Mouse (Mus musculus): ENCODE measurements at regions not wholly inside any gene's neighbourhood (a gene's known extent, or its start where the extent isn't known, plus 50 kb on each side); places are given as distances from the start of the nearest gene placed in this dataset.

DNA sequence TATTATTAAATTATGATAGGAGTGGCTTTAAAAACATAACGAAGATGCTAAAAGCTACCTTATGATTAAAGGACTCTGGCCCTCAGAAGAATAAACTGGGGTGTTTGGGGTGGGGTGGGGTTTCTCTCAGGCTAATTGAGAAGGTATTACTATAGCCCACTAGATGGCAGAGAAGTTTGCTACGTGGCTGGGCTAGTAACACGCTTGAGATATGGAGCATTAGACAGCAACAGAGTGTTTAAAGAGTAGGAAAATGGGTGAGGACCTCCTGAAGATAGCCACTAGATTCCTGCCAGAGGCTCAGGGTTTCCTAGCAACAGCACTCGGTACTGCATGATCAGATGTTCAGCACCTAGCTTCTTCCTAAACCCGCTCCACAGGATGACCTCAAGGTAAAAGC lies 76.7 kb upstream of the Gpc5 start:
- H3K4me1 ChIP-seq (ENCODE audit: control insufficient read depth in 2 of 2, insufficient read depth in 2 of 2, low read length in 2 of 2): no peaks in the 10 kb centered on the region
- ATAC-seq (ENCODE audit: insufficient number of reproducible peaks, insufficient read depth, low FRiP score, low read depth): no peak

GRCm38 (mm10) chr14:115017410-115018153 lies 74.4 kb upstream of the Gpc5 start:
- Histone ChIP-seq H3K36me3 (ENCODE audit: control insufficient read depth, insufficient read depth, low read length) (no peaks in the 10 kb centered on the region), H3K4me3 (ENCODE audit: control insufficient read depth in 1 of 2, insufficient read depth in 1 of 2, low read depth in 1 of 2, low read length in 2 of 2) (peak overlapping the region; percentile 38 to 44), H3K9me3 (ENCODE audit: control insufficient read depth, low read length) (no peaks in the 10 kb centered on the region), H3K9ac (ENCODE audit: low read length) (peak overlapping the region; percentile 12; the same call in 1 of the 2 replicates), H3K4me1 (ENCODE audit: control insufficient read depth in 2 of 2, insufficient read depth in 2 of 2, low read length in 2 of 2) (no peaks in the 10 kb centered on the region), H3K4me2 (ENCODE audit: low read length) (peak overlapping the region; percentile 61), H3K27me3 (ENCODE audit: control insufficient read depth, insufficient read depth, low read length) (no peaks in the 10 kb centered on the region), H3K27ac (replicated peaks in 1 of 2; ENCODE audit: control insufficient read depth in 1 of 2, insufficient read depth in 1 of 2, low read depth in 2 of 2, low read length in 2 of 2) (no peak overlapping the region)
- no peak for ATAC-seq (ENCODE audit: insufficient number of reproducible peaks, insufficient read depth, low FRiP score, low read depth)
- WGBS: 20% methylated on average over 22 of the region's 22 CpGs

More for the DNA sequence above, 76.7 kb upstream of the Gpc5 start:
- 39% methylated on average over 5 of the region's 5 CpGs for WGBS
- H3K27ac ChIP-seq (replicated peaks in 1 of 2; ENCODE audit: control insufficient read depth in 1 of 2, insufficient read depth in 1 of 2, low read depth in 2 of 2, low read length in 2 of 2): no peak overlapping the region
- no peak overlapping the region for H3K4me3 ChIP-seq (ENCODE audit: control insufficient read depth in 1 of 2, insufficient read depth in 1 of 2, low read depth in 1 of 2, low read length in 2 of 2)
- no peak overlapping the region for H3K4me2 ChIP-seq (ENCODE audit: low read length)
- H3K9me3 ChIP-seq (ENCODE audit: control insufficient read depth, low read length): no peaks in the 10 kb centered on the region
- H3K36me3 ChIP-seq (ENCODE audit: control insufficient read depth, insufficient read depth, low read length): no peaks in the 10 kb centered on the region
- no peaks in the 10 kb centered on the region for H3K27me3 ChIP-seq (ENCODE audit: control insufficient read depth, insufficient read depth, low read length)
- H3K9ac ChIP-seq (ENCODE audit: low read length): no peak overlapping the region

DNA sequence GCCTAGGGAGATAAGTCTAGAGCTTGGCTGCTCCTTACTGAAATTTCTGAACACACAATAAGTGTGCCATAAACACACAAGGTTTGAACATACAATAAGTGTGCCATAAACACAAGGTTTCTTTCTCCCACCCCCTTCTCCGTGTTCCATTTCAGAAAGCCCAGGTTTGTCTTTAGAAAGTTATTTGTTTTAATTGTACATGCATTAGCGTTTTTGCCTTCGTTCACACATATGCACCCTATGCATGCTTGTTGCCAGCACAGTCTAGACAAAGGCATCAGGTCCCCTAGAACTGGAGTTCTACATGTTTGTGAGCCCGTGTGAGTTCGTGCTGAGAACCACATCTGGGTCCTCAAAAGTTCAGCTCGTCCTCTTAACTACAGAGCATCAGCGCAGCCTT lies 64.0 kb upstream of the Gpc5 start:
- Histone ChIP-seq H3K9me3 (ENCODE audit: control insufficient read depth, low read length) (no peaks in the 10 kb centered on the region), H3K4me2 (ENCODE audit: low read length) (no peak overlapping the region), H3K9ac (ENCODE audit: low read length) (no peak overlapping the region), H3K4me3 (ENCODE audit: control insufficient read depth in 1 of 2, insufficient read depth in 1 of 2, low read depth in 1 of 2, low read length in 2 of 2) (no peak overlapping the region), H3K27me3 (ENCODE audit: control insufficient read depth, insufficient read depth, low read length) (no peaks in the 10 kb centered on the region), H3K4me1 (ENCODE audit: control insufficient read depth in 2 of 2, insufficient read depth in 2 of 2, low read length in 2 of 2) (no peaks in the 10 kb centered on the region), H3K27ac (replicated peaks in 1 of 2; ENCODE audit: control insufficient read depth in 1 of 2, insufficient read depth in 1 of 2, low read depth in 2 of 2, low read length in 2 of 2) (no peak overlapping the region), H3K36me3 (ENCODE audit: control insufficient read depth, insufficient read depth, low read length) (no peaks in the 10 kb centered on the region)
- WGBS: 79% methylated on average over 7 of the region's 7 CpGs
- no peak for ATAC-seq (ENCODE audit: insufficient number of reproducible peaks, insufficient read depth, low FRiP score, low read depth)

DNA sequence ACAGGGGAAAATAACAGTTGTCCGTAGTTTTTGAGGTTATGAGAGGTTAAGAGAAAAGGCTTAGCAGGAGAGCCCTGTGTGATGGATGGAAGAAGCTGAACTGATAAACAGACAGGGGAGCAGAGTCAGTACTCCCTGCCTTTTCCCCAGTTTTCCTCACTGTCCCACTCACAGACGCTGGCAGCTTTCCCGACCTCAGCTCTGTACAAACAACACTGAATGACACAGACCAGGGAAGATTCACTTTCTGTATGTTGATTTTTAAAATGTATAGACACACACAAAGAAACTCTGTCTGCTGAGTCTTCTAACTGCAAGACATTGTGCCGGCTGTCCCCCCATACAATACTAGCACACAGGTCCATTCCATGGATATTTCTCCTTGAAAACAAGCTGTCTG lies 60.3 kb upstream of the Gpc5 start:
- H3K4me3 ChIP-seq (ENCODE audit: control insufficient read depth in 1 of 2, insufficient read depth in 1 of 2, low read depth in 1 of 2, low read length in 2 of 2): no peak overlapping the region
- H3K4me2 ChIP-seq (ENCODE audit: low read length): no peak overlapping the region
- no peak overlapping the region for H3K27ac ChIP-seq (replicated peaks in 1 of 2; ENCODE audit: control insufficient read depth in 1 of 2, insufficient read depth in 1 of 2, low read depth in 2 of 2, low read length in 2 of 2)
- no peak for ATAC-seq (ENCODE audit: insufficient number of reproducible peaks, insufficient read depth, low FRiP score, low read depth)
- no peaks in the 10 kb centered on the region for H3K4me1 ChIP-seq (ENCODE audit: control insufficient read depth in 2 of 2, insufficient read depth in 2 of 2, low read length in 2 of 2)
- 53% methylated on average over 4 of the region's 4 CpGs for whole genome bisulfite sequencing
- H3K36me3 ChIP-seq (ENCODE audit: control insufficient read depth, insufficient read depth, low read length): no peaks in the 10 kb centered on the region
- no peaks in the 10 kb centered on the region for H3K27me3 ChIP-seq (ENCODE audit: control insufficient read depth, insufficient read depth, low read length)
- no peaks in the 10 kb centered on the region for H3K9me3 ChIP-seq (ENCODE audit: control insufficient read depth, low read length)
- H3K9ac ChIP-seq (ENCODE audit: low read length): no peak overlapping the region

DNA sequence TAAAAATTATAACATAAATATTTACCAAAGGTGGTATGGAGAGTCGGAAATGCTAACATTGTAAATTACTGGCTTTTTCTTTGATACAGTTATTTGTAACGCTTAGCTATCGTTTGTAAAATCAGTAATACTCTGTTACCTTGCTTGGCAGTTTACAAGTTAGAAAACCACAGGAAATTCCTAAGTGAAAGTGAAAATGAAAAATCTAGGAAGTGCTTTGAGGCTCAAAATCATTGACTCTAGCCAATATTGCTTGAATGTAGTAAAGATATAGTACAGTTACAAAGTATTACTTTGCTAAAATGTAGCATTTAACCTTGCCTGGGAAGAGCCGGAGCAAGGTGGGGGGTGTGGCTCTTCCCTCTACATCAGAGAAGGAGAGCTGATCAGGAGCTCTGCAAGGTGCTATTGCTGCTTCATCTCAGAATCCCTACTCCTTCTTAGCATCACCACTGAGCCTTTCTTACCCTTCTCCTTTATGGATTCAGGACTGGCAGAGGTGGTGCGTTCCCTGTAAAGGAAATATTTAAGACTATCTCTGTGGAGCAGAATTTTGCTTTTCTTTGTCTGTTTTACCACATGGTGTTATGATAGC lies 58.5 kb upstream of the Gpc5 start:
- Histone ChIP-seq H3K27me3 (ENCODE audit: control insufficient read depth, insufficient read depth, low read length) (no peaks in the 10 kb centered on the region), H3K4me3 (ENCODE audit: control insufficient read depth in 1 of 2, insufficient read depth in 1 of 2, low read depth in 1 of 2, low read length in 2 of 2) (no peak overlapping the region), H3K4me2 (ENCODE audit: low read length) (no peak overlapping the region), H3K4me1 (ENCODE audit: control insufficient read depth in 2 of 2, insufficient read depth in 2 of 2, low read length in 2 of 2) (no peaks in the 10 kb centered on the region), H3K27ac (replicated peaks in 1 of 2; ENCODE audit: control insufficient read depth in 1 of 2, insufficient read depth in 1 of 2, low read depth in 2 of 2, low read length in 2 of 2) (no peak overlapping the region), H3K9me3 (ENCODE audit: control insufficient read depth, low read length) (no peaks in the 10 kb centered on the region), H3K36me3 (ENCODE audit: control insufficient read depth, insufficient read depth, low read length) (no peaks in the 10 kb centered on the region), H3K9ac (ENCODE audit: low read length) (no peak overlapping the region)
- 83% methylated on average over 5 of the region's 5 CpGs for WGBS
- no peak for ATAC-seq (ENCODE audit: insufficient number of reproducible peaks, insufficient read depth, low FRiP score, low read depth)

- H3K9ac ChIP-seq (ENCODE audit: low read length): no peak overlapping the region
- no peaks in the 10 kb centered on the region for H3K27me3 ChIP-seq (ENCODE audit: control insufficient read depth, insufficient read depth, low read length)
- H3K4me1 ChIP-seq (ENCODE audit: control insufficient read depth in 2 of 2, insufficient read depth in 2 of 2, low read length in 2 of 2): no peaks in the 10 kb centered on the region; a peak in 1 of 4 replicates
- no peaks in the 10 kb centered on the region for H3K9me3 ChIP-seq (ENCODE audit: control insufficient read depth, low read length)
- H3K36me3 ChIP-seq (ENCODE audit: control insufficient read depth, insufficient read depth, low read length): no peaks in the 10 kb centered on the region
- WGBS: 87% methylated on average over 10 of the region's 10 CpGs
- H3K4me2 ChIP-seq (ENCODE audit: low read length): no peak overlapping the region
- H3K27ac ChIP-seq (replicated peaks in 1 of 2; ENCODE audit: control insufficient read depth in 1 of 2, insufficient read depth in 1 of 2, low read depth in 2 of 2, low read length in 2 of 2): no peak overlapping the region
- no peak for ATAC-seq (ENCODE audit: insufficient number of reproducible peaks, insufficient read depth, low FRiP score, low read depth)
- no peak overlapping the region for H3K4me3 ChIP-seq (ENCODE audit: control insufficient read depth in 1 of 2, insufficient read depth in 1 of 2, low read depth in 1 of 2, low read length in 2 of 2)
Observed at GRCm38 (mm10) chr14:115034718-115035437, 57.1 kb upstream of the Gpc5 start.

GRCm38 (mm10) chr14:115037086-115037793 lies 54.8 kb upstream of the Gpc5 start:
- 56% methylated on average over 5 of the region's 5 CpGs for WGBS

More at GRCm38 (mm10) chr14:115037086-115037793, 54.8 kb upstream of the Gpc5 start:
- Histone ChIP-seq H3K36me3 (ENCODE audit: control insufficient read depth, insufficient read depth, low read length) (no peaks in the 10 kb centered on the region), H3K9ac (ENCODE audit: low read length) (no peak overlapping the region), H3K27me3 (ENCODE audit: control insufficient read depth, insufficient read depth, low read length) (no peaks in the 10 kb centered on the region), H3K4me3 (ENCODE audit: control insufficient read depth in 1 of 2, insufficient read depth in 1 of 2, low read depth in 1 of 2, low read length in 2 of 2) (no peak overlapping the region), H3K9me3 (ENCODE audit: control insufficient read depth, low read length) (no peaks in the 10 kb centered on the region), H3K4me2 (ENCODE audit: low read length) (no peak overlapping the region), H3K4me1 (ENCODE audit: control insufficient read depth in 2 of 2, insufficient read depth in 2 of 2, low read length in 2 of 2) (no peaks in the 10 kb centered on the region; a peak in 2 of 4 replicates), H3K27ac (replicated peaks in 1 of 2; ENCODE audit: control insufficient read depth in 1 of 2, insufficient read depth in 1 of 2, low read depth in 2 of 2, low read length in 2 of 2) (no peak overlapping the region)
- ATAC-seq (ENCODE audit: insufficient number of reproducible peaks, insufficient read depth, low FRiP score, low read depth): no peak
